Mouse (Mus musculus) heart, embryonic 10.5 days (tissue): ENCODE data around the gene Dcaf5. TPM values are rescaled to one million over a fixed set of nuclear protein-coding genes. Genes with fewer than 3 reads are reported as not detected.
A peak's percentile ranks its signal among the peaks of the same experiment; 100 is the strongest.

ENCODE experiments used
- DNase-seq: peaks from one replicate; pipeline ENCODE4 v3.0.0-alpha.2; 2017; ENCODE audit warnings: low spot score
- H3K27ac ChIP-seq: fragments of 300-500 bp; sonication (generic); 2 replicates; pipeline ENCODE4 v1.5.1; 2016; ENCODE audit warnings: mild to moderate bottlenecking
- H3K27me3 ChIP-seq: fragments of 300-500 bp; sonication (generic); 2 replicates; pipeline ENCODE4 v1.6.1; 2016; ENCODE audit warnings: mild to moderate bottlenecking; ENCODE audit not compliant: poor library complexity, insufficient read depth, severe bottlenecking
- H3K36me3 ChIP-seq: fragments of 300-500 bp; sonication (generic); 2 replicates; pipeline ENCODE4 v1.6.1; 2016; ENCODE audit warnings: mild to moderate bottlenecking, moderate library complexity
- H3K4me1 ChIP-seq: fragments of 300-500 bp; sonication (generic); 2 replicates; pipeline ENCODE4 v1.6.1; 2016; ENCODE audit warnings: mild to moderate bottlenecking
- H3K4me3 ChIP-seq: fragments of 300-500 bp; sonication (generic); 2 replicates; pipeline ENCODE4 v1.5.1; 2016; ENCODE audit warnings: mild to moderate bottlenecking, moderate library complexity
- H3K9me3 ChIP-seq: fragments of 300-500 bp; sonication (generic); 2 replicates; pipeline ENCODE4 v1.6.1; 2016; ENCODE audit warnings: mild to moderate bottlenecking, moderate library complexity
- WGBS: fragments of 180-500 bp; shearing (Covaris S2); methylation state at CpG from one replicate; pipeline ENCODE4 v1.1.7; 2016; 5-methylcytosine and 5-hydroxymethylcytosine counted together
- microRNA-seq: library from miRNA; unstranded; fragments of <30 nt; microRNA quantifications from one replicate; pipeline ENCODE4, GENCODE M21; 2017
- polyA plus RNA-seq: library from polyadenylated mRNA; unstranded; fragments of >200 nt; fragmentation: Nextera tagmentation; extraction: Ambion mirVana; gene quantifications from 2 replicates; pipeline ENCODE4 v1.2.1, GENCODE M21; 2016

Gene Dcaf5
- polyA plus RNA-seq, 1 experiment from 2014 or later, result 8.5 TPM

GRCm38 (mm10) chr12:80290483-80290882, 145.9 kb downstream of the Dcaf5 start:
- Histone ChIP-seq H3K27ac (0 out of 2 replicates have a peak overlapping the region, but pooled peaks have one; percentile 73), H3K36me3 (no peaks in the 10 kb centered on the region), H3K4me1 (peaks cover 48% of the 10 kb centered on the region), H3K4me3 (no peak overlapping the region), H3K27me3 (no peaks in the 10 kb centered on the region), H3K9me3 (no peaks in the 10 kb centered on the region)
- 36% methylated on average over 4 of the region's 4 CpGs for WGBS
- DNase-seq, result no peak

- peak overlapping the region; percentile 59 for H3K27ac ChIP-seq
- DNase-seq, result no peak
- no peaks in the 10 kb centered on the region for H3K27me3 ChIP-seq
- H3K4me3 ChIP-seq, result no peak overlapping the region
- H3K9me3 ChIP-seq, result no peaks in the 10 kb centered on the region
- H3K36me3 ChIP-seq, result no peaks in the 10 kb centered on the region
- peaks cover 48% of the 10 kb centered on the region for H3K4me1 ChIP-seq
- 58% methylated on average over 3 of the region's 3 CpGs for WGBS
Observed at GRCm38 (mm10) chr12:80289722-80290121, 146.7 kb downstream of the Dcaf5 start.

GRCm38 (mm10) chr12:80285890-80286289, 150.5 kb downstream of the Dcaf5 start:
- peaks cover 30% of the 10 kb centered on the region for H3K4me1 ChIP-seq
- H3K27ac ChIP-seq, result no peak overlapping the region
- no peaks in the 10 kb centered on the region for H3K36me3 ChIP-seq
- 67% methylated on average over 5 of the region's 5 CpGs for WGBS
- DNase-seq, result no peak
- no peaks in the 10 kb centered on the region for H3K27me3 ChIP-seq
- H3K9me3 ChIP-seq, result no peaks in the 10 kb centered on the region
- H3K4me3 ChIP-seq, result no peak overlapping the region

Small RNAs within 50 kb of the gene (microRNA-seq; reads per million reads assigned to microRNA genes)
- gene Mir1843a, result 42.9 reads per million, percentile 42 among the genes with 10 or more reads in this experiment

Other genes with a start within 250 kb of the Dcaf5 start
- gene Actn1, start 176.2 kb downstream of the Dcaf5 start, polyA plus RNA-seq, result 62.6 and 67.8 TPM in 2 replicates
- gene Exd2, start 26.5 kb upstream of the Dcaf5 start, polyA plus RNA-seq, result 21.2 TPM in 2 replicates
- gene Galnt16, start 81.7 kb upstream of the Dcaf5 start, polyA plus RNA-seq, result 2.4 and 5.2 TPM in 2 replicates
- 21.6 and 24.5 TPM in 2 replicates for gene Slc39a9, start 207.3 kb upstream of the Dcaf5 start, polyA plus RNA-seq
- gene Erh, start 207.7 kb upstream of the Dcaf5 start, polyA plus RNA-seq, result 265 and 347 TPM in 2 replicates